Mouse (Mus musculus) liver, adult 2 months (tissue): Measurements from ENCODE around the gene Rbp2.

Experiments used
- CTCF ChIP-seq: fragments of 200-500 bp; IDR thresholded peaks from 2 replicates; pipeline ENCODE4 v1.5.1; 2011; ENCODE audit warnings: low read depth, low read length, control low read depth
- POLR2A ChIP-seq: fragments of 200-500 bp; IDR thresholded peaks from 2 replicates; pipeline ENCODE4 v1.6.1; 2011; ENCODE audit warnings: low read length, control low read depth; ENCODE audit not compliant: insufficient read depth; ENCODE audit errors: extremely low read depth

GRCm38 (mm10) chr9:98538713-98539360 is 52.9 kb downstream of the Rbp2 start:
- TF ChIP-seq CTCF (peak; percentile 28; the same call in 1 of the 2 replicates), POLR2A (no peak)
